Mouse (Mus musculus) stomach, postnatal 0 days (tissue): ENCODE measurements around the gene 4930558C23Rik.

Experiments used
- CTCF ChIP-seq: IDR thresholded peaks from 2 replicates; pipeline ENCODE4 v1.5.1; 2016; ENCODE audit warnings: antibody characterized with exemption, low read depth, mild to moderate bottlenecking, moderate library complexity
- EP300 ChIP-seq: optimal IDR thresholded peaks from 2 replicates; pipeline ENCODE3; 2016; ENCODE audit warnings: antibody characterized with exemption

- TF ChIP-seq CTCF = no peak
- no peak for TF ChIP-seq EP300
These were observed 29.4 kb downstream of the 4930558C23Rik start for GRCm38 (mm10) chr3:95373208-95373607.
